Mouse (Mus musculus) liver, embryonic 14.5 days (tissue): Measurements from ENCODE around the gene 2810408A11Rik. TPM values are rescaled to one million over a fixed set of nuclear protein-coding genes. Genes with fewer than 3 reads are reported as not detected.

Source experiments
- ATAC-seq: fragments of 200-750 bp; cut with Nextera tagmentation; 2 replicates; pipeline ENCODE4 v1.8.0; 2017; ENCODE audit warnings: moderate number of reproducible peaks, mild to moderate bottlenecking, moderate library complexity; ENCODE audit not compliant: insufficient read depth
- DNase-seq, 3 experiments: peaks; one replicate each; pipeline ENCODE4 v3.0.0-alpha.2; 2012 to 2013; ENCODE audit warnings: low read depth in 3 of 3, low spot score in 3 of 3
- H3K27ac ChIP-seq: fragments of 300-500 bp; sonication (generic); 2 replicates; pipeline ENCODE4 v1.5.1; 2014; ENCODE audit warnings: moderate library complexity, mild to moderate bottlenecking, control low read depth, inconsistent platforms
- H3K27me3 ChIP-seq: fragments of 300-500 bp; sonication (generic); 2 replicates; pipeline ENCODE4 v1.6.1; 2014; ENCODE audit warnings: mild to moderate bottlenecking, low read length, moderate library complexity; ENCODE audit not compliant: control insufficient read depth, insufficient read depth
- H3K36me3 ChIP-seq: fragments of 300-500 bp; sonication (generic); replicated peaks from 2 replicates; pipeline ENCODE4 v1.6.1; 2014; ENCODE audit warnings: low read depth; ENCODE audit not compliant: control insufficient read depth, insufficient read depth
- H3K4me1 ChIP-seq, 2 experiments: fragments of 200-500 bp in 1 of 2; fragments of 300-500 bp in 1 of 2; sonication (generic) in 1 of 2; replicated peaks; 2 replicates each; pipeline ENCODE4 v1.6.1; 2012 to 2014; ENCODE audit warnings: antibody characterized with exemption in 1 of 2, inconsistent platforms in 1 of 2, low read length in 1 of 2; ENCODE audit not compliant: control insufficient read depth in 2 of 2, insufficient read depth in 2 of 2
- H3K4me2 ChIP-seq: fragments of 300-500 bp; sonication (generic); 2 replicates; pipeline ENCODE4 v1.6.1; 2014; ENCODE audit warnings: low read depth, mild to moderate bottlenecking, control low read depth, moderate library complexity
- H3K4me3 ChIP-seq, 2 experiments: fragments of 200-500 bp in 1 of 2; fragments of 300-500 bp in 1 of 2; sonication (generic) in 1 of 2; 2 replicates each; pipeline ENCODE4 v1.5.1; 2012 to 2014; ENCODE audit warnings: low read depth in 2 of 2, low read length in 2 of 2, mild to moderate bottlenecking in 2 of 2, control low read depth in 1 of 2, inconsistent platforms in 1 of 2, moderate library complexity in 1 of 2; ENCODE audit not compliant: insufficient read depth in 1 of 2
- H3K9ac ChIP-seq: fragments of 300-500 bp; sonication (generic); replicated peaks from 2 replicates; pipeline ENCODE4 v1.6.1; 2014; ENCODE audit warnings: mild to moderate bottlenecking, control low read depth, moderate library complexity
- H3K9me3 ChIP-seq: fragments of 300-500 bp; sonication (generic); 2 replicates; pipeline ENCODE4 v1.6.1; 2016; ENCODE audit warnings: low read length, mixed read lengths; ENCODE audit not compliant: control insufficient read depth
- CTCF ChIP-seq: IDR thresholded peaks from 2 replicates; pipeline ENCODE4 v1.5.1; 2016; ENCODE audit warnings: antibody characterized with exemption, low read depth, control low read depth
- EP300 ChIP-seq: IDR thresholded peaks from 2 replicates; pipeline ENCODE4 v1.6.1; 2016; ENCODE audit warnings: antibody characterized with exemption, low read depth
- WGBS: fragments of 180-500 bp; shearing (Covaris S2); extraction: QIAGEN DNeasy Blood & Tissue Kit; methylation state at CpG from one replicate; pipeline ENCODE4 v1.1.7; 2014; ENCODE audit not compliant: insufficient replicate concordance; 5-methylcytosine and 5-hydroxymethylcytosine counted together
- polyA plus RNA-seq, 2 experiments: library from polyadenylated mRNA; depleted of rRNA in 1 of 2; stranded (reverse) in 1 of 2; unstranded in 1 of 2; fragments of >200 nt; fragmentation: Nextera tagmentation in 1 of 2; extraction: Ambion mirVana in 1 of 2; gene quantifications; 2 replicates each; pipeline versions ENCODE4 v1.2.1 to v1.2.3; 2012 to 2014

The 2810408A11Rik gene
- polyA plus RNA-seq, 2 experiments: 0.48 to 0.93 TPM

- ATAC-seq (peak; percentile 67), DNase-seq (peak in 1 of 3 experiments; percentile 57)
- Histone ChIP-seq H3K4me2 (peak within 1 kb of the TSS; percentile 100), H3K27ac (peak within 1 kb of the TSS; percentile 67), H3K9ac (peak within 1 kb of the TSS; percentile 70), H3K4me1 (peaks cover 32 to 42% of the 10 kb centered on the region in 2 experiments), H3K4me3 (peak within 1 kb of the TSS; percentile 59 to 64), H3K27me3 (no peaks in the 10 kb centered on the region), H3K9me3 (no peaks in the 10 kb centered on the region), H3K36me3 (no peaks in the 10 kb centered on the region)
- WGBS: under 1% methylated on average over 46 of the region's 46 CpGs
- TF ChIP-seq CTCF: peak; percentile 59
- TF ChIP-seq EP300: no peak
Measured at GRCm38 (mm10) chr11:69880853-69881603, 19.8 kb downstream of the 2810408A11Rik start, which contains the start of gene Kctd11. Kctd11 (minus strand) TSS chr11:69881406.

- H3K9me3 ChIP-seq: no peaks in the 10 kb centered on the region
- 1% methylated on average over 18 of the region's 18 CpGs for WGBS
- peak in 2 of 3 experiments; percentile 55 to 72 for DNase-seq
Measured at GRCm38 (mm10) chr11:69880506-69880852, 20.3 kb downstream of the 2810408A11Rik start.

GRCm38 (mm10) chr11:69879711-69880110 lies 21.1 kb downstream of the 2810408A11Rik start:
- Histone ChIP-seq H3K4me3 (peak overlapping the region in 1 of 2 experiments; percentile 64; a peak in 2 of 4 replicates), H3K4me2 (peak overlapping the region; percentile 100), H3K27ac (peak overlapping the region; percentile 72), H3K27me3 (no peaks in the 10 kb centered on the region), H3K9me3 (no peaks in the 10 kb centered on the region), H3K36me3 (no peaks in the 10 kb centered on the region), H3K9ac (0 out of 2 replicates have a peak overlapping the region, but pooled peaks have one; percentile 7), H3K4me1 (peaks cover 41 to 52% of the 10 kb centered on the region in 2 experiments)
- 74% methylated on average over 15 of the region's 15 CpGs for WGBS
- DNase-seq (no peak), ATAC-seq (no peak)
- TF ChIP-seq CTCF (no peak), EP300 (no peak)

More at GRCm38 (mm10) chr11:69880506-69880852, 20.3 kb downstream of the 2810408A11Rik start:
- TF ChIP-seq CTCF (peak; percentile 95), EP300 (no peak)
- H3K27me3 ChIP-seq: no peaks in the 10 kb centered on the region
- H3K4me1 ChIP-seq: peaks cover 37 to 45% of the 10 kb centered on the region in 2 experiments
- peak overlapping the region; percentile 100 for H3K4me2 ChIP-seq
- H3K27ac ChIP-seq: peak overlapping the region; percentile 67
- H3K36me3 ChIP-seq: no peaks in the 10 kb centered on the region
- peak overlapping the region; percentile 59 to 64 for H3K4me3 ChIP-seq
- ATAC-seq: peak; percentile 39
- H3K9ac ChIP-seq: peak overlapping the region; percentile 70

- H3K9ac ChIP-seq: peak overlapping the region; percentile 31
- no peaks in the 10 kb centered on the region for H3K9me3 ChIP-seq
- WGBS: 14% methylated on average over 6 of the region's 6 CpGs
- H3K27me3 ChIP-seq: no peaks in the 10 kb centered on the region
- no peak for DNase-seq
- H3K4me1 ChIP-seq: peaks cover 43 to 55% of the 10 kb centered on the region in 2 experiments
- peak overlapping the region; percentile 100 for H3K4me2 ChIP-seq
- no peaks in the 10 kb centered on the region for H3K36me3 ChIP-seq
- H3K4me3 ChIP-seq: no peak overlapping the region; a peak in 1 of 4 replicates
- peak overlapping the region; percentile 72 for H3K27ac ChIP-seq
- ATAC-seq: peak; percentile 72
- no peak for TF ChIP-seq CTCF
- TF ChIP-seq EP300: peak; percentile 52; the same call in 1 of the 2 replicates
Measured at GRCm38 (mm10) chr11:69878952-69879351, 21.8 kb downstream of the 2810408A11Rik start.

GRCm38 (mm10) chr11:69878399-69878798 lies 22.4 kb downstream of the 2810408A11Rik start:
- Histone ChIP-seq H3K9ac (no peak overlapping the region), H3K4me3 (no peak overlapping the region)
- TF ChIP-seq EP300 (no peak), CTCF (no peak)

More at GRCm38 (mm10) chr11:69878399-69878798, 22.4 kb downstream of the 2810408A11Rik start:
- no peaks in the 10 kb centered on the region for H3K27me3 ChIP-seq
- no peak for DNase-seq
- H3K27ac ChIP-seq: peak overlapping the region; percentile 55
- H3K4me1 ChIP-seq: peaks cover 43 to 55% of the 10 kb centered on the region in 2 experiments
- H3K9me3 ChIP-seq: no peaks in the 10 kb centered on the region
- no peaks in the 10 kb centered on the region for H3K36me3 ChIP-seq
- peak overlapping the region; percentile 100; the same call in 1 of the 2 replicates for H3K4me2 ChIP-seq
- ATAC-seq: no peak
- WGBS: 75% methylated on average over 3 of the region's 3 CpGs
